Comparison of ENCODE assay signal across 1 mouse cellular context in the genomic region with DNA sequence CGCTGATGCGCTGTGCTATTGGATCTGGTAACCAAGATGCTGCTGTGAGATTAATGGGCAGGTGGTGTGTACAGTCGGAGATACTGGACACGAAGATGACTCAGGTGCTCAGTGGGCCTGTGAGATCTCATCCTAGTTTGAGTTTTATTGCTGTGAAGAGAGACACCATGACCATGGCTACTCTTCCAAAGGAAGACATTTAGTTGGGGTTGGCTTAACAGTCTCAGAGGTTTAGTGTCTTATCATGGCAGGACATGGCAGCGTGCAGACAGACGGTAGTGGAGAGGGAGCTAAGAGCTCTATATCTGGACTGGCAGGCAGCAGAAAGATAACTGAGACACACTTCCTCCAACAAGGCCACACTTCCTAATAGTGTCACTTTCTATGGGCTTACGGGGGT.
TF ChIP-seq lines count a peak whose summit lies in the region.

No protein-coding gene starts in this region.

TF ChIP-seq in MEL, 35 proteins besides CTCF, POLR2A, EP300 and RAD21:
- TF ChIP-seq MEF2A (IDR thresholded peaks at IDR 0.05; ENCODE audit: extremely low read depth, insufficient replicate concordance, low read depth, low read length, poor library complexity, severe bottlenecking) (no peak), CHD1 (IDR thresholded peaks at IDR 0.05; ENCODE audit: low read depth, low read length) (no peak), MYC (IDR thresholded peaks at IDR 0.05; ENCODE audit: low read depth, low read length) (peak; percentile 81), GATA1 (IDR thresholded peaks at IDR 0.05; ENCODE audit: low read depth, low read length) (peak; percentile 95), RCOR1 (IDR thresholded peaks at IDR 0.05; ENCODE audit: low read depth, low read length) (peak; percentile 80), TCF12 (IDR thresholded peaks at IDR 0.05; ENCODE audit: low read depth, low read length) (peak; percentile 93), ETS1 (IDR thresholded peaks at IDR 0.05; ENCODE audit: low read depth, low read length) (peak; percentile 74), USF2 (IDR thresholded peaks at IDR 0.05; ENCODE audit: borderline replicate concordance in 1 of 2, insufficient read depth in 1 of 2, low read depth in 1 of 2, low read length in 2 of 2) (no peak), POLR2AphosphoS2 (IDR thresholded peaks at IDR 0.05; ENCODE audit: low read length) (no peak), MAX (IDR thresholded peaks at IDR 0.05; ENCODE audit: low read length) (peak; percentile 66), NRF1 (IDR thresholded peaks at IDR 0.05; ENCODE audit: insufficient read depth, low read depth, low read length, poor library complexity, severe bottlenecking) (no peak), CHD2 (IDR thresholded peaks at IDR 0.05; ENCODE audit: low read length) (no peak), ELF1 (IDR thresholded peaks at IDR 0.05; ENCODE audit: low read depth, low read length) (0 out of 2 replicates have a peak, but pooled peaks have one; percentile 13), MAFK (IDR thresholded peaks at IDR 0.05; ENCODE audit: borderline replicate concordance, low read depth, low read length) (no peak), ZKSCAN1 (IDR thresholded peaks at IDR 0.05; ENCODE audit: low read depth, low read length) (no peak), MYB (IDR thresholded peaks at IDR 0.05; ENCODE audit: low read depth, low read length) (0 out of 2 replicates have a peak, but pooled peaks have one; percentile 51), BHLHE40 (IDR thresholded peaks at IDR 0.05; ENCODE audit: borderline replicate concordance, low read depth, low read length) (0 out of 2 replicates have a peak, but pooled peaks have one; percentile 18), ZC3H11A (IDR thresholded peaks at IDR 0.05; ENCODE audit: low read depth, low read length) (no peak), HCFC1 (IDR thresholded peaks at IDR 0.05; ENCODE audit: low read depth, low read length) (no peak), TAL1 (IDR thresholded peaks at IDR 0.05; ENCODE audit: low read length) (peak; percentile 92), SIN3A (IDR thresholded peaks at IDR 0.05; ENCODE audit: low read length) (peak; percentile 75), ZMIZ1 (IDR thresholded peaks at IDR 0.05; ENCODE audit: low read depth, low read length) (no peak), JUND (IDR thresholded peaks at IDR 0.05; ENCODE audit: low read depth, low read length) (no peak), MXI1 (IDR thresholded peaks at IDR 0.05; ENCODE audit: low read depth, low read length) (peak; percentile 68)
